Mouse (Mus musculus): ENCODE results near the gene Elane. TPM values are rescaled to one million over a fixed set of nuclear protein-coding genes. Genes with fewer than 3 reads are reported as not detected.
A peak's percentile ranks its signal among the peaks of the same experiment; 100 is the strongest.

Elane gene
- 61.2 and 92.1 TPM in 2 replicates for total RNA-seq (2017)

GRCm38 (mm10) chr10:79886054-79886453, at the start of gene Elane:
Gene Elane (plus strand): TSS chr10:79886247.
- ATAC-seq (replicated peaks; ENCODE audit: low read depth, poor library complexity, severe bottlenecking) = peak; percentile 24

GRCm38 (mm10) chr10:79836918-79837317, 49.1 kb upstream of the Elane start:
- ATAC-seq (replicated peaks; ENCODE audit: low read depth, poor library complexity, severe bottlenecking) = no peak

DNA sequence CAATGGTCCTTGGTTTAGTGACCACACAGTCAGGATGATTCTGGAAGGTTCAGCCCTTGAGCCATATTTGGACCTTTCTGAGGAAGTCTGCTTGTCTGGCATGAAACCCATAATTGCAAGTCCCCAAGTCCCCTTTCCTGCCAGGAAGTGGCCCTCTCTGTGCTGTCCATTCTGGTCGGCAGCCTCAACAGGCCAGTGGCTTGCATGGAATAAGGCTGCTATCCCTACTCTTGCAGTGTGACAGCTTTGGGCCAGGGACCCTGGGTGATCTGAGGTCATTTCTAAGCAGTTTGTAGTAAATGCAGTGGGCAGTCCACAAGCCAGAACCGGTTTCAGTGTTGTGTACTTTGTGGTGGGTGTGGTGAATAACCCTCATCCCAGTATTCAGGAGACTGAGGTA, 47.9 kb upstream of the Elane start:
- no peak for ATAC-seq (replicated peaks; ENCODE audit: low read depth, poor library complexity, severe bottlenecking)

DNA sequence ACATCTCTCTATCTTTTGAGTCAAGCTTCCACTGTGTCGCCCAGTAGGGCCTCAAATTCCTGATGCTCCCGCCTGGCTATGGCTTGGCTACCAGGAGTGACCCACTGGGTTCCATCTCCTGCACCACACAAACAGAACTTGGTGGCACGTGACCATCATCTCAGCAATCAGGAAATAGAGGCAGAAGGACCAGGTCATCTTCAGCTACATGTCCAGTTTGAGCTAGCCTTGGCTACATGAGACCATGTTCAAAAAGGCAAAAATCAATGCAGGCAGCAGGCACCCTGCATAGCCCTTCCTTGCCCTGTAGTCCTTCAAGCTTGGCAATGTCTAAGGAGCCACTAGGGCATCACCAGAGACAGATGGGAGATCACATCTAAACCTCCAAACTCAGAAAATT, 46.0 kb upstream of the Elane start:
- ATAC-seq (replicated peaks; ENCODE audit: low read depth, poor library complexity, severe bottlenecking) = no peak

DNA sequence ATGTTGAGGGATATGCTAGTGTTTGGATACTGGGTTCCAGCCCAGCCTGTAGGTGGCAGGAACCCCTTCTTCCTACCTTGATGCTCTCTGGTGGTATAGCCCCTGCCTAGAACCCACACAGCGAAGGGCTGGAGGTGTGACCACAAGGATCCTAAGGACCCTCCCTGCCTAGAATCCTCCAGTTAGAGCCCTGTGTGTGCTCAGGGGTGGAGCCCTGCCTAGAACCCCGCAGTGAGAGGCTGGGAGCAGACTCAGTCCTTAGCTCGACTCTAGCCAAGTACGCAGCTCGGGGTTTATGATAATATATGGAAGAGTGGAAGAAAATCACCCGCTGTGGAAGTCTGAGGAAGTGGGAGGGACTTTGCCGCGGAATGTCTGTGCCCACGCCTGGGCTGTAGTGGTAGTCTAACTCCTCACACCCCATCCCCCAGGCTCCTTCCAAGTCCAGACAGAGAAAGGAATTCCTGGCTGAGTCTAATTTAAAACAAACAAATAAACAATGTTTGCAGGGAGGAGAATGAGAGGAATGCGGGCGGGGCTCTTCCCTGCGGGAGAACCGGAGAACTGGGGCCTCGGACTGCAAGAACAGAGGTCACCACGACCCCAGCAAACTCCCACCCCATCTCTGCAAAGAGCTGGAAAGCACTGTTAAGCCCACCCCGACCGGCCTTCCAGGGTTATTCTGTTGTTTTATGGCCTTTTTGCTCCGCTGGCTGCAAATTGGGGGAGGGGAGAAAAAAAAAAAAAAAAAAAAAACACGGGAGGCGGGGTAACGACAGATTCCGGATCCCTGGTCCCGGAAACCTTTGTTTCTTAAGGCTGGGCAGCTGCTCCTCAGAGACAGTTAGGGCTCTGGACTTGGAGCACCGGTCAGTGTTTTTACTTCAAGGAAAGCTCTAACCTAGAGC, 45.1 kb upstream of the Elane start:
- peak; percentile 79 for ATAC-seq (replicated peaks; ENCODE audit: low read depth, poor library complexity, severe bottlenecking)

GRCm38 (mm10) chr10:79842322-79842721, 43.7 kb upstream of the Elane start:
- ATAC-seq (replicated peaks; ENCODE audit: low read depth, poor library complexity, severe bottlenecking) = no peak

DNA sequence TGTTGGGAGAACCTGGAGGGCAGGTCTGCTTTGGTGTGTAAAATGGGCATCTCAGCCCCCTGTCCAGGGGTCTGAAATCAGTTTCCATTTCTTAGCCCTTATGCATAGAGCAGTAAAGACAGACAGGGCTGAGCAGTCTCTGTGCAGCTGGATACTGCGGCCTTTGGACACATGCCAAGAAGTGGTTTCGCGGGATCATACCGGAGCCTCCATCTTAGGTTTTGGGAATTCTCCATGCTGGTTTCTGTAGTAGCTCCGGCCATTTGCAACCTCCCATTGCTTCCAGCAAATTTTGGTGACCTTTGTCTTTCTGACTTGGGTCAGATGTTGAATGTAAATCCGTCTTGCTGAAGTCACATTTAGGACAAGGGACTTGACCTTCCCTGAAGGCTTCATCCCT, 42.6 kb upstream of the Elane start:
- ATAC-seq (replicated peaks; ENCODE audit: low read depth, poor library complexity, severe bottlenecking) = no peak

DNA sequence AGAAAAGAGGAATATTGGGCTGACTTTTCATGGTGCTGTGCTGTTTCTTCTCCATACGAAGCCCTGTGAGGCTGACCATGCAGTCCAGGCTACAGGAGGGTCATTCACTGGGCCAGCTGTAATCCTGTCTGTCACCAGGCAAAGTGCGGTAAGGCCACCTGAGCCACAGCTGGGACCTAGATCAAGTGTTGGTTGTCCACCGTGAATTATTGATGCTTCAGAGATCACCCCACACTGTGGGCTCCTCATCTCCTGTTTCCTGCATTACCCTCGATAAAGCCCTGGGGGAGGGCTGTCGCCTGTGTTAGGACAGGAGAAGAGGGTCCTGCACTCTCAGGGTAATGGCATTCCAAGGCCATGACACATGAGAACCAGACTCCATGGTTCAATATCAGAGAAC, 39.5 kb upstream of the Elane start:
- no peak for ATAC-seq (replicated peaks; ENCODE audit: low read depth, poor library complexity, severe bottlenecking)

- 0 out of 2 replicates have a peak, but pooled peaks have one; percentile 8 for ATAC-seq (replicated peaks; ENCODE audit: low read depth, poor library complexity, severe bottlenecking)
Measured at GRCm38 (mm10) chr10:79849941-79850628, 36.0 kb upstream of the Elane start.

DNA sequence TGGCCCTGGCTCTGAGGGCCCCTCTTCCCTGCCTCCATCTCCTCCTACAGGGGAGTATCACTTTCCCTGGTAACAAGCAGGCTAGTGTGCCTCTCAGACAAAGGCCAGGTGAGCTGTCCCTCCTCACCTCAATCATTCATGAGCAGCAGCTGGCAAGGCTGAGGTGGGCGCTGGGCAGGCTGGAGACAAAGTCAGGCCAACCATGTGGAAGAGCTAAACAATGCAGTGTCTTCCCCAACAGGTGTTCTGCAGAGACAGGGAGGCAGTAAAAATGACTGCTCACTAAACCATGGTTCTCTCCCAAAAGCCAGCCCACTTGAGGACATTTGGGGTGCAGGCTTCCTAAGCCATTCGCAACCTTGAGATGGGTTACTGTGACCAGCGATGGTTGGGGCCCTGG, 34.4 kb upstream of the Elane start:
- no peak for ATAC-seq (replicated peaks; ENCODE audit: low read depth, poor library complexity, severe bottlenecking)

DNA sequence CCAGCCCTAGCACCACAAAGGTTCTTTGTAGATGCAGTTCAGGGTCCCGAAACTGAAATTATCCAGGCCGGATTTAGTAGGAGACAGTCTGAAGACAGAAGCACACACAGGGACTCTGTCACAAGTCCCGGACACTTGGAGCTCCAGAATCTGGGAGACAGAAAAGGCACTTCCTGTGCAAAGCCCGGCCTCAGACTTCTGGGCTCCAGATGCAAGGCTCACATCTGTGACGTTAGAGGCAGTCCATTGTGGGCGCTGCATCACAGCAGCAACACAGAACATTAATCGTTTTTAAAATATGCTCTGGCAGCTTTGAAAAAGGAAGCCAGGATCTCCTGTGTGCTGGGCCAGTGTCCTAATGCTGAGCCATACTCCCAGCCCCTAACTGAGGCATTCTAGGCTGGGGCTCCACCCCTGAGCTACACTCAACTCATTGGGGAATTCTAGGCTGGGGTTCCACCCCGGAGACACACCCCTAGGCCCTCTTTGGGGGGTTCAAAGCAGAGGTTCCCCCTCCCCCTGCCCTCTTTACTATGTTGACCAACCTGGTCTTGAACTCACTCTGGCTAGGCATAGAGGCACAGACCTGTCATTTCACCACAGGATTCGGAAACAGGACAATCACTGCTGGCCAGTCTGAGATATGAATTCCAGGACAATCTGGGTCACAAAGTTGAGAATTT, 33.8 kb upstream of the Elane start:
- ATAC-seq (replicated peaks; ENCODE audit: low read depth, poor library complexity, severe bottlenecking) = no peak

- no peak for ATAC-seq (replicated peaks; ENCODE audit: low read depth, poor library complexity, severe bottlenecking)
Measured at GRCm38 (mm10) chr10:79852827-79853226, 33.2 kb upstream of the Elane start.

DNA sequence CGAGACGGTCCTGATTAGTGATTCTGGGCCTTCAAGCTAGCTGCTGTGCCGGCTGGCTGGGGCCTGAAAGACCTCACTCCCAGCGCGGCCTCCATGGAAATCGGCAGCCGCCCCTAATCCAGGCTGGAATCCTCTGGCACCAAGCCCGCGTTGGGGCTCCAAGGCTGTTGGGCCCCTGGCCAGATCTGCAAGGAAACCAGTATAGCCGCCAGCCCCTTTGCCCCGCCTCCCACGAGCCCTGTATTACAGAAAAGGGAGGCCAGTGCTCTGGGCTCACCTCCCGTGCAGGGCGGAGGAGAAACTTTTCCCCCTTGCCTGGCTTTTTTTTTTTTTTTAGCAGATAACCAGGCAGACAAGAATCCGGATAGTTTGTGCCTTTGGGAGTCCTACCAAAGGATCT, 32.7 kb upstream of the Elane start:
- ATAC-seq (replicated peaks; ENCODE audit: low read depth, poor library complexity, severe bottlenecking) = 0 out of 2 replicates have a peak, but pooled peaks have one; percentile 6

- ATAC-seq (replicated peaks; ENCODE audit: low read depth, poor library complexity, severe bottlenecking) = peak; percentile 78
Measured at GRCm38 (mm10) chr10:79853860-79854795, 31.9 kb upstream of the Elane start, which contains the start of gene Ptbp1. Gene Ptbp1 (plus strand): TSS chr10:79854427.

- ATAC-seq (replicated peaks; ENCODE audit: low read depth, poor library complexity, severe bottlenecking) = no peak
Measured at GRCm38 (mm10) chr10:79854801-79855541, 31.1 kb upstream of the Elane start.

- ATAC-seq (replicated peaks; ENCODE audit: low read depth, poor library complexity, severe bottlenecking) = no peak
Measured at GRCm38 (mm10) chr10:79855558-79856184, 30.4 kb upstream of the Elane start.

DNA sequence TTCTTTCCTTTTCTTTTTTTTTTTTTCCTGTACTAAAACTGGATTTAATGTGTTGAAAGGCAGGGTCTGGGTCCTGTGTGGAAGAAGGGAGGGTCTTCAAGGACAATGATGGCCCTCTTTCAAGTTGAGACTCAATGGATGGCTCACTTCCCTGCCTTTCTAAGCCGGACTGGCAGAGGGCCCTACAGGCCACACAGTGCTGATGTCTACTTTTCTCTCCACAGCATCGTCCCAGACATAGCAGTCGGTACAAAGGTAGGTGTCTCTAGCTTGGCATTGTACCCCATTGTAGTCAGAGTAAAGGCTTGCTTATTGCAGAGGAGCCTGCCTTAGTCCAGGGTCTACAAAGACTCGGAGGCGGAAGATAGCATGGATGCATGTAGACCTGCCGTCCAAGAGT, 29.8 kb upstream of the Elane start:
- no peak for ATAC-seq (replicated peaks; ENCODE audit: low read depth, poor library complexity, severe bottlenecking)

DNA sequence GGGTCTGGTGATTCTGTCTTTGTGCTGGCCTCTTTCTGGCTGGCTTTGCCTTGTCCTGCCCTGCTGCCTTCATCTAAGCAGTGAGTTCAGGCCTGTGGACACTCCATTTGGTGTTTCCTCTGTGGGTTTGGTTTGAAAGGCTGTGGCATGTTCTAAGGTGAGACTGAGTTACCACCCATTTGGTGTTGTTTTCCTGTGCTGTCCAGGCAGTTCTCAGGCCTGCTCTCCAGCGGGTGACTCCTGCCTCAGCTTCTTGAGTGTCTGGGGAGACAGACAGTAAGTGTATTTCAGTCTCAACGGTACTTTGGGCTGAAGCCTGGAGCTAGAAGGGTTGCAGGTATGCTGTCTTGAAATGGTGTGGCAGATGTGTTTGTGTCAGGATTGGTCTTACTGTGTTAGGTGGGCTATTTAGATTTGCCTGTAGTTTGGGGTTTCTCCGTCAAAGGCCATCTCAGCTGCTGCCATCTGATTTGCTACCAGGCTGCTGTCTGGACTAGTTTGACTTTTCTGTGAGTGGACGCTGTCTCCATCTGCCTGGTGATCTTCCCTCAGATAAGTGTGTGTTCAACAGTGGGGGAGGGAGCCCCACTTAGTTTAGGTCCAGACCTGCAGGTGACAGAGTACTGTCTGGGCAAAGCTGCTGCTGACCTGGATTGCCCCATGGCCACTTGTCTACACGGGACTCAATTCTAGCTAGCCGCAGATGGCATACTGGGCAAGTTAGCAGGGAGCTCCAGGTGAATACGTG, 29.2 kb upstream of the Elane start:
- no peak for ATAC-seq (replicated peaks; ENCODE audit: low read depth, poor library complexity, severe bottlenecking)
